Mouse (Mus musculus) MEL (cell line): Measurements from ENCODE around the gene Crygd.

Experiments
- CHD1 ChIP-seq: IDR thresholded peaks from 2 replicates; pipeline ENCODE4 v1.6.1; 2012; ENCODE audit warnings: low read depth, mild to moderate bottlenecking, inconsistent platforms, low read length, improper control_type of control experiment
- CTCF ChIP-seq, 3 experiments: IDR thresholded peaks in 2 of 3; conservative IDR thresholded peaks in 1 of 3; 2 replicates each; pipeline ENCODE4 v1.5.1; 2011 to 2012; ENCODE audit warnings: low read length in 3 of 3, low read depth in 2 of 3, mild to moderate bottlenecking in 2 of 3, improper control_type of control experiment in 1 of 3, inconsistent platforms in 1 of 3, mixed read lengths in 1 of 3, moderate library complexity in 1 of 3; ENCODE audit not compliant: control insufficient read depth in 1 of 3, insufficient read depth in 1 of 3, poor library complexity in 1 of 3, severe bottlenecking in 1 of 3
- EP300 ChIP-seq, 2 experiments: IDR thresholded peaks; 2 replicates each; pipeline ENCODE4 v1.6.1; 2011; ENCODE audit warnings: improper control_type of control experiment in 2 of 2, low read length in 2 of 2, low read depth in 1 of 2, mild to moderate bottlenecking in 1 of 2
- GATA1 ChIP-seq: IDR thresholded peaks from 2 replicates; pipeline ENCODE4 v1.6.1; 2011; ENCODE audit warnings: low read depth, low read length, improper control_type of control experiment
- NELFE ChIP-seq: IDR thresholded peaks from 2 replicates; pipeline ENCODE4 v1.6.1; 2011; ENCODE audit warnings: low read depth, low read length, improper control_type of control experiment
- NRF1 ChIP-seq: IDR thresholded peaks from 2 replicates; pipeline ENCODE4 v1.6.1; 2014; ENCODE audit warnings: low read depth, mild to moderate bottlenecking, inconsistent platforms, low read length, improper control_type of control experiment, moderate library complexity; ENCODE audit not compliant: poor library complexity, insufficient read depth, severe bottlenecking
- POLR2A ChIP-seq, 2 experiments: IDR thresholded peaks; 2 replicates each; pipeline ENCODE4 v1.6.1; 2011 to 2012; ENCODE audit warnings: low read length in 2 of 2, mild to moderate bottlenecking in 2 of 2, control low read depth in 1 of 2, improper control_type of control experiment in 1 of 2, low read depth in 1 of 2, moderate library complexity in 1 of 2; ENCODE audit not compliant: control insufficient read depth in 1 of 2, insufficient read depth in 1 of 2, poor library complexity in 1 of 2
- POLR2AphosphoS5 ChIP-seq: IDR thresholded peaks from 2 replicates; pipeline ENCODE4 v1.6.1; 2012; ENCODE audit warnings: low read depth, borderline replicate concordance, mild to moderate bottlenecking, inconsistent platforms, low read length, moderate library complexity, mixed read lengths
- RCOR1 ChIP-seq: IDR thresholded peaks from 2 replicates; pipeline ENCODE4 v1.6.1; 2012; ENCODE audit warnings: low read depth, mild to moderate bottlenecking, inconsistent platforms, low read length, improper control_type of control experiment
- USF1 ChIP-seq: IDR thresholded peaks from 2 replicates; pipeline ENCODE4 v1.6.1; 2014; ENCODE audit warnings: low read depth, mild to moderate bottlenecking, inconsistent platforms, low read length, improper control_type of control experiment, moderate library complexity

DNA sequence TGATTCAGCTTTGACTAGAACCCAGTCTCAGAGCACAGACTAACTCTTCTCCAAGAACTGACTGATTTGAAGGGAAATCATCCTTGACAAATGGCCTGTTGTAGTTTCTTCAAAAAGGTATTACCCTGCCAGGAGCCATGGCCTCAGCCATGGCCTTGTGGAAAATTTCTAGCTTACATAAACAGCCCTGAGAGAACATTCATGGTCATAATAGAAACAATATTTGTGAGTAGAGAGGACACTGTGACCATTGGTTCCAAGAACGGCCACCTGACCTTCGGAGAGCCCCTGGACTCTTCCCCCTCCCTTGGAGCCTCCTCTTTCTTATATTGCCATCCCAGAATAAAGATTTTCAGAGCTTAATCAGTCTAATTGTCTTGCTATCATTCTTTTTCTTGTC, 19.8 kb downstream of the Crygd start:
- TF ChIP-seq CTCF (IDR thresholded peaks at IDR 0.05 in 2 of 3, conservative IDR thresholded peaks at IDR 0.05 in 1 of 3; ENCODE audit: control insufficient read depth in 1 of 3, insufficient read depth in 1 of 3, low read depth in 2 of 3, low read length in 3 of 3, poor library complexity in 1 of 3, severe bottlenecking in 1 of 3) (no peak), POLR2AphosphoS5 (no peak), POLR2A (IDR thresholded peaks at IDR 0.05; ENCODE audit: control insufficient read depth in 1 of 2, insufficient read depth in 1 of 2, low read depth in 1 of 2, low read length in 2 of 2, poor library complexity in 1 of 2) (no peak), EP300 (IDR thresholded peaks at IDR 0.05; ENCODE audit: low read depth in 1 of 2, low read length in 2 of 2) (no peak), RCOR1 (no peak), NRF1 (no peak), CHD1 (no peak), GATA1 (no peak), USF1 (no peak), NELFE (no peak)
